Mouse (Mus musculus): ENCODE measurements around the gene Schip1. TPM values are rescaled to one million over a fixed set of nuclear protein-coding genes. Genes with fewer than 3 reads are reported as not detected.

Schip1 gene
- polyA plus RNA-seq, 1 experiment from 2014 or later: 71.8 TPM

GRCm38 (mm10) chr3:68570319-68570718 is 505.7 kb downstream of the Schip1 start:
- Histone ChIP-seq H3K4me3 (replicated peaks; ENCODE audit: low read depth, low read length) (no peak overlapping the region), H3K4me1 (replicated peaks; ENCODE audit: insufficient read depth, low read length) (0 out of 2 replicates have a peak, but pooled peaks cover 20% of the 10 kb centered on the region), H3K27ac (no peak overlapping the region), H3K27me3 (ENCODE audit: insufficient read depth, low read length) (no peaks in the 10 kb centered on the region), H3K9me3 (replicated peaks; ENCODE audit: low read length) (no peaks in the 10 kb centered on the region), H3K9ac (ENCODE audit: low read depth, low read length) (no peak overlapping the region), H3K4me2 (ENCODE audit: low read length) (no peak overlapping the region), H3K36me3 (ENCODE audit: insufficient read depth, low read length) (no peaks in the 10 kb centered on the region)
- DNase-seq (ENCODE audit: low spot score) (no peak), ATAC-seq (replicated peaks; ENCODE audit: low FRiP score, low read depth) (no peak)
- 72% methylated on average over 4 of the region's 4 CpGs for WGBS
- no peak for TF ChIP-seq CTCF (IDR thresholded peaks at IDR 0.05; ENCODE audit: low read depth)

- peak overlapping the region; percentile 52 for H3K4me2 ChIP-seq (ENCODE audit: low read length)
Observed at GRCm38 (mm10) chr3:68572249-68573225, 507.9 kb downstream of the Schip1 start.

GRCm38 (mm10) chr3:68573226-68573624 is 508.6 kb downstream of the Schip1 start:
- H3K4me3 ChIP-seq (replicated peaks; ENCODE audit: low read depth, low read length): no peak overlapping the region
- no peak overlapping the region for H3K9ac ChIP-seq (ENCODE audit: low read depth, low read length)
- peak overlapping the region; percentile 19 for H3K27ac ChIP-seq
- no peak for TF ChIP-seq CTCF (IDR thresholded peaks at IDR 0.05; ENCODE audit: low read depth)
- ATAC-seq (replicated peaks; ENCODE audit: low FRiP score, low read depth): no peak
- no peaks in the 10 kb centered on the region for H3K27me3 ChIP-seq (ENCODE audit: insufficient read depth, low read length)
- no peaks in the 10 kb centered on the region for H3K36me3 ChIP-seq (ENCODE audit: insufficient read depth, low read length)
- WGBS: 58% methylated on average over 3 of the region's 3 CpGs
- H3K9me3 ChIP-seq (replicated peaks; ENCODE audit: low read length): no peaks in the 10 kb centered on the region
- peak overlapping the region; percentile 27; the same call in 1 of the 2 replicates for H3K4me2 ChIP-seq (ENCODE audit: low read length)
- peaks cover 35% of the 10 kb centered on the region; the same call in 1 of the 2 replicates for H3K4me1 ChIP-seq (replicated peaks; ENCODE audit: insufficient read depth, low read length)
- no peak for DNase-seq (ENCODE audit: low spot score)

More at GRCm38 (mm10) chr3:68572249-68573225, 507.9 kb downstream of the Schip1 start:
- TF ChIP-seq CTCF (IDR thresholded peaks at IDR 0.05; ENCODE audit: low read depth): no peak
- Histone ChIP-seq H3K9me3 (replicated peaks; ENCODE audit: low read length) (no peaks in the 10 kb centered on the region), H3K27ac (peak overlapping the region; percentile 48), H3K4me3 (replicated peaks; ENCODE audit: low read depth, low read length) (peak overlapping the region; percentile 25), H3K27me3 (ENCODE audit: insufficient read depth, low read length) (no peaks in the 10 kb centered on the region), H3K4me1 (replicated peaks; ENCODE audit: insufficient read depth, low read length) (peaks cover 35% of the 10 kb centered on the region; the same call in 1 of the 2 replicates), H3K36me3 (ENCODE audit: insufficient read depth, low read length) (no peaks in the 10 kb centered on the region), H3K9ac (ENCODE audit: low read depth, low read length) (peak overlapping the region; percentile 33)
- WGBS: 14% methylated on average over 28 of the region's 28 CpGs
- peak; percentile 74 for DNase-seq (ENCODE audit: low spot score)
- peak; percentile 77 for ATAC-seq (replicated peaks; ENCODE audit: low FRiP score, low read depth)

GRCm38 (mm10) chr3:68574097-68574496 is 509.5 kb downstream of the Schip1 start:
- TF ChIP-seq CTCF (IDR thresholded peaks at IDR 0.05; ENCODE audit: low read depth): no peak
- Histone ChIP-seq H3K4me1 (replicated peaks; ENCODE audit: insufficient read depth, low read length) (peaks cover 35% of the 10 kb centered on the region; the same call in 1 of the 2 replicates), H3K4me3 (replicated peaks; ENCODE audit: low read depth, low read length) (no peak overlapping the region), H3K4me2 (ENCODE audit: low read length) (peak overlapping the region; percentile 27; the same call in 1 of the 2 replicates), H3K9ac (ENCODE audit: low read depth, low read length) (no peak overlapping the region), H3K9me3 (replicated peaks; ENCODE audit: low read length) (no peaks in the 10 kb centered on the region), H3K36me3 (ENCODE audit: insufficient read depth, low read length) (no peaks in the 10 kb centered on the region), H3K27me3 (ENCODE audit: insufficient read depth, low read length) (no peaks in the 10 kb centered on the region), H3K27ac (no peak overlapping the region)
- WGBS: 37% methylated on average over 5 of the region's 8 CpGs
- ATAC-seq (replicated peaks; ENCODE audit: low FRiP score, low read depth) (no peak), DNase-seq (ENCODE audit: low spot score) (peak; percentile 48)

- Histone ChIP-seq H3K4me2 (ENCODE audit: low read length) (peak overlapping the region; percentile 8; the same call in 1 of the 2 replicates), H3K9ac (ENCODE audit: low read depth, low read length) (no peak overlapping the region), H3K27me3 (ENCODE audit: insufficient read depth, low read length) (no peaks in the 10 kb centered on the region), H3K27ac (no peak overlapping the region), H3K36me3 (ENCODE audit: insufficient read depth, low read length) (no peaks in the 10 kb centered on the region), H3K4me1 (replicated peaks; ENCODE audit: insufficient read depth, low read length) (peaks cover 35% of the 10 kb centered on the region; the same call in 1 of the 2 replicates), H3K9me3 (replicated peaks; ENCODE audit: low read length) (no peaks in the 10 kb centered on the region), H3K4me3 (replicated peaks; ENCODE audit: low read depth, low read length) (no peak overlapping the region)
- 70% methylated on average over 8 of the region's 8 CpGs for WGBS
- ATAC-seq (replicated peaks; ENCODE audit: low FRiP score, low read depth) (no peak), DNase-seq (ENCODE audit: low spot score) (no peak)
- TF ChIP-seq CTCF (IDR thresholded peaks at IDR 0.05; ENCODE audit: low read depth): no peak
Observed at GRCm38 (mm10) chr3:68574565-68574964, 510.0 kb downstream of the Schip1 start.

GRCm38 (mm10) chr3:68575636-68576340 is 511.2 kb downstream of the Schip1 start:
- ATAC-seq (replicated peaks; ENCODE audit: low FRiP score, low read depth): no peak
- Histone ChIP-seq H3K9ac (ENCODE audit: low read depth, low read length) (no peak overlapping the region), H3K27me3 (ENCODE audit: insufficient read depth, low read length) (no peaks in the 10 kb centered on the region), H3K27ac (peak overlapping the region; percentile 47; the same call in 1 of the 2 replicates), H3K36me3 (ENCODE audit: insufficient read depth, low read length) (no peaks in the 10 kb centered on the region), H3K9me3 (replicated peaks; ENCODE audit: low read length) (no peaks in the 10 kb centered on the region), H3K4me2 (ENCODE audit: low read length) (no peak overlapping the region), H3K4me3 (replicated peaks; ENCODE audit: low read depth, low read length) (no peak overlapping the region), H3K4me1 (replicated peaks; ENCODE audit: insufficient read depth, low read length) (peaks cover 35% of the 10 kb centered on the region; the same call in 1 of the 2 replicates)
- no peak for TF ChIP-seq CTCF (IDR thresholded peaks at IDR 0.05; ENCODE audit: low read depth)
- 59% methylated on average over 10 of the region's 10 CpGs for WGBS
- no peak for DNase-seq (ENCODE audit: low spot score)
